Mouse (Mus musculus): ENCODE results near the gene Rara. TPM values are rescaled to one million over a fixed set of nuclear protein-coding genes. Genes with fewer than 3 reads are reported as not detected.
A peak's percentile ranks its signal among the peaks of the same experiment; 100 is the strongest.

Rara gene
- polyA plus RNA-seq, 1 experiment, result 27.3 TPM

- no peak overlapping the region for H3ac ChIP-seq (ENCODE audit: control insufficient read depth, insufficient read length)
- no peaks in the 10 kb centered on the region for H3K36me3 ChIP-seq (ENCODE audit: control insufficient read depth, insufficient read depth)
- H3K79me2 ChIP-seq (ENCODE audit: control insufficient read depth, insufficient read depth), result peaks cover 58% of the 10 kb centered on the region
- H3K4me2 ChIP-seq (ENCODE audit: low read depth), result peak overlapping the region; percentile 77
- H3K4me3 ChIP-seq, result peak overlapping the region; percentile 72
- H3K27me3 ChIP-seq (ENCODE audit: control insufficient read depth, insufficient read depth, insufficient read length), result no peaks in the 10 kb centered on the region
- TF ChIP-seq MAX (IDR thresholded peaks at IDR 0.05; ENCODE audit: low read depth) (no peak), USF1 (IDR thresholded peaks at IDR 0.05; ENCODE audit: low read depth) (no peak), MYOG (IDR thresholded peaks at IDR 0.05; ENCODE audit: control insufficient read depth in 1 of 3, insufficient read depth in 1 of 3, insufficient read length in 2 of 3, low read depth in 2 of 3) (no peak), REST (IDR thresholded peaks at IDR 0.05; ENCODE audit: insufficient read depth, insufficient read length) (no peak), POLR2AphosphoS2 (IDR thresholded peaks at IDR 0.05; ENCODE audit: insufficient read length, low read depth) (peak; percentile 50)
Observed at GRCm38 (mm10) chr11:98961766-98962165, 34.1 kb downstream of the Rara start.

- Histone ChIP-seq H3K27me3 (ENCODE audit: control insufficient read depth, insufficient read depth, insufficient read length) (no peaks in the 10 kb centered on the region), H3K4me3 (peak overlapping the region; percentile 72), H3K36me3 (ENCODE audit: control insufficient read depth, insufficient read depth) (no peaks in the 10 kb centered on the region), H3ac (ENCODE audit: control insufficient read depth, insufficient read length) (no peak overlapping the region), H3K79me2 (ENCODE audit: control insufficient read depth, insufficient read depth) (peaks cover 58% of the 10 kb centered on the region), H3K4me2 (ENCODE audit: low read depth) (peak overlapping the region; percentile 77)
- TF ChIP-seq MYOD1 (IDR thresholded peaks at IDR 0.05; ENCODE audit: control insufficient read depth in 1 of 3, insufficient read length in 2 of 3, low read depth in 2 of 3) (no peak), E2F4 (IDR thresholded peaks at IDR 0.05; ENCODE audit: insufficient read depth) (no peak), USF1 (IDR thresholded peaks at IDR 0.05; ENCODE audit: low read depth) (no peak), CEBPB (IDR thresholded peaks at IDR 0.05; ENCODE audit: insufficient read depth, poor library complexity, severe bottlenecking) (no peak)
Observed at GRCm38 (mm10) chr11:98962421-98963095, 34.9 kb downstream of the Rara start.

GRCm38 (mm10) chr11:98963191-98964021, 35.8 kb downstream of the Rara start:
- Histone ChIP-seq H3K4me2 (ENCODE audit: low read depth) (peak overlapping the region; percentile 77), H3K4me3 (peak overlapping the region; percentile 72), H3ac (ENCODE audit: control insufficient read depth, insufficient read length) (no peak overlapping the region), H3K79me2 (ENCODE audit: control insufficient read depth, insufficient read depth) (peaks cover 55% of the 10 kb centered on the region), H3K27me3 (ENCODE audit: control insufficient read depth, insufficient read depth, insufficient read length) (no peaks in the 10 kb centered on the region), H3K36me3 (ENCODE audit: control insufficient read depth, insufficient read depth) (no peaks in the 10 kb centered on the region)
- TF ChIP-seq TCF3 (IDR thresholded peaks at IDR 0.05; ENCODE audit: insufficient read length, low read depth) (no peak), MYOD1 (IDR thresholded peaks at IDR 0.05; ENCODE audit: control insufficient read depth in 1 of 3, insufficient read length in 2 of 3, low read depth in 2 of 3) (peak in 2 of 3 experiments; percentile 24 to 35)

GRCm38 (mm10) chr11:98964201-98964615, 36.6 kb downstream of the Rara start:
- peak overlapping the region; percentile 72 for H3K4me3 ChIP-seq
- H3K4me2 ChIP-seq (ENCODE audit: low read depth), result peak overlapping the region; percentile 77
- no peaks in the 10 kb centered on the region for H3K27me3 ChIP-seq (ENCODE audit: control insufficient read depth, insufficient read depth, insufficient read length)
- no peak overlapping the region for H3ac ChIP-seq (ENCODE audit: control insufficient read depth, insufficient read length)
- H3K36me3 ChIP-seq (ENCODE audit: control insufficient read depth, insufficient read depth), result no peaks in the 10 kb centered on the region
- H3K79me2 ChIP-seq (ENCODE audit: control insufficient read depth, insufficient read depth), result peaks cover 55% of the 10 kb centered on the region
- TF ChIP-seq POLR2AphosphoS2 (IDR thresholded peaks at IDR 0.05; ENCODE audit: insufficient read length, low read depth) (no peak), USF1 (IDR thresholded peaks at IDR 0.05; ENCODE audit: low read depth) (no peak), REST (IDR thresholded peaks at IDR 0.05; ENCODE audit: insufficient read depth, insufficient read length) (no peak), MYOD1 (IDR thresholded peaks at IDR 0.05; ENCODE audit: control insufficient read depth in 1 of 3, insufficient read length in 2 of 3, low read depth in 2 of 3) (no peak), CEBPB (IDR thresholded peaks at IDR 0.05; ENCODE audit: insufficient read depth, poor library complexity, severe bottlenecking) (no peak), SRF (IDR thresholded peaks at IDR 0.05; ENCODE audit: control insufficient read depth, insufficient read length, low read depth) (no peak), MYOG (IDR thresholded peaks at IDR 0.05; ENCODE audit: control insufficient read depth in 1 of 3, insufficient read depth in 1 of 3, insufficient read length in 2 of 3, low read depth in 2 of 3) (no peak), POLR2A (IDR thresholded peaks at IDR 0.05; ENCODE audit: insufficient read length, low read depth) (no peak), TCF3 (IDR thresholded peaks at IDR 0.05; ENCODE audit: insufficient read length, low read depth) (no peak), MAX (IDR thresholded peaks at IDR 0.05; ENCODE audit: low read depth) (no peak), TCF12 (IDR thresholded peaks at IDR 0.05; ENCODE audit: insufficient read depth, poor library complexity, severe bottlenecking) (no peak), E2F4 (IDR thresholded peaks at IDR 0.05; ENCODE audit: insufficient read depth) (no peak)

GRCm38 (mm10) chr11:98964616-98965415, 37.2 kb downstream of the Rara start:
- Histone ChIP-seq H3ac (ENCODE audit: control insufficient read depth, insufficient read length) (no peak overlapping the region), H3K79me2 (ENCODE audit: control insufficient read depth, insufficient read depth) (peaks cover 55% of the 10 kb centered on the region), H3K4me2 (ENCODE audit: low read depth) (peak overlapping the region; percentile 77), H3K36me3 (ENCODE audit: control insufficient read depth, insufficient read depth) (no peaks in the 10 kb centered on the region), H3K4me3 (peak overlapping the region; percentile 72), H3K27me3 (ENCODE audit: control insufficient read depth, insufficient read depth, insufficient read length) (no peaks in the 10 kb centered on the region)
- TF ChIP-seq MYOD1 (IDR thresholded peaks at IDR 0.05; ENCODE audit: control insufficient read depth in 1 of 3, insufficient read length in 2 of 3, low read depth in 2 of 3) (peak in 1 of 3 experiments; percentile 63), MYOG (IDR thresholded peaks at IDR 0.05; ENCODE audit: control insufficient read depth in 1 of 3, insufficient read depth in 1 of 3, insufficient read length in 2 of 3, low read depth in 2 of 3) (peak in 1 of 3 experiments; percentile 40), TCF3 (IDR thresholded peaks at IDR 0.05; ENCODE audit: insufficient read length, low read depth) (no peak)
